ENCODE assay signal across 1 mouse cellular context in genomic region chr7:45716952-45717917, GRCm38 (mm10).
TF ChIP-seq lines count a peak whose summit lies in the region.

No protein-coding gene starts in this region.

TF ChIP-seq in MEL, 35 proteins besides CTCF, POLR2A, EP300 and RAD21:
- TF ChIP-seq CHD1 (IDR thresholded peaks at IDR 0.05; ENCODE audit: low read depth, low read length), result peak; percentile 85; the same call in 1 of the 2 replicates
- TF ChIP-seq MAZ (IDR thresholded peaks at IDR 0.05; ENCODE audit: low read depth, low read length), result peak; percentile 39; the same call in 1 of the 2 replicates
- TF ChIP-seq SMC3 (IDR thresholded peaks at IDR 0.05; ENCODE audit: low read depth, low read length), result no peak
- TF ChIP-seq NELFE (IDR thresholded peaks at IDR 0.05; ENCODE audit: low read depth, low read length), result no peak; the same call in 1 of the 2 replicates
- 0 out of 2 replicates have a peak, but pooled peaks have one; percentile 13 for TF ChIP-seq TCF12 (IDR thresholded peaks at IDR 0.05; ENCODE audit: low read depth, low read length)
- TF ChIP-seq ETS1 (IDR thresholded peaks at IDR 0.05; ENCODE audit: low read depth, low read length), result peak; percentile 56; the same call in 1 of the 2 replicates
TF ChIP-seq in MEL: peak in this region for 4.
